8 mouse cellular contexts compared by ENCODE assay signal in genomic region chr2:151544673-151545072, GRCm38 (mm10). TPM values are rescaled to one million over a fixed set of nuclear protein-coding genes. Genes with fewer than 3 reads are reported as not detected.
DNase-seq lines count a peak whose midpoint lies in the region; ATAC-seq and TF ChIP-seq lines count a peak whose summit lies in the region.
"Had no signal": no experiment of that assay in that cellular context is flagged by ENCODE, and none has a peak within 500 bp of the region (broad histone marks: within the 10 kb centered on the region; RNA-seq: fewer than 3 reads in every experiment).

No protein-coding gene starts in this region.

- no peaks in the 10 kb centered on the region for H3K27me3 ChIP-seq in forebrain, embryonic 13.5 days
- H3K27me3 ChIP-seq in intestine, embryonic 16.5 days (replicated peaks; ENCODE audit: control insufficient read depth, insufficient read depth, low read length): no peaks in the 10 kb centered on the region
- H3K27me3 ChIP-seq in stomach, embryonic 16.5 days (ENCODE audit: control insufficient read depth, insufficient read depth, low read length): no peaks in the 10 kb centered on the region

- no peak for TF ChIP-seq CTCF in lung, adult 2 months (IDR thresholded peaks at IDR 0.05; ENCODE audit: insufficient read depth, low read length)

- 41% methylated on average over 6 of the region's 6 CpGs for WGBS in lung, adult 2 months
- WGBS in forebrain, embryonic 13.5 days: 44% methylated on average over 6 of the region's 6 CpGs
- 57% methylated on average over 6 of the region's 6 CpGs for WGBS in intestine, embryonic 16.5 days
- WGBS in stomach, embryonic 16.5 days: 49% methylated on average over 6 of the region's 6 CpGs

- DNase-seq in lung, adult 2 months: no peak
- no peak for DNase-seq in lung, postnatal 14 days
- no peak for DNase-seq in gastrocnemius, postnatal 4 days (ENCODE audit: low spot score in 2 of 2)
- DNase-seq in frontal cortex, postnatal 25 days (ENCODE audit: low spot score in 2 of 2): no peak
- DNase-seq: kidney, postnatal 25 days had no signal

- no peak for ATAC-seq in forebrain, embryonic 13.5 days
- no peak for ATAC-seq in intestine, embryonic 16.5 days
- no peak for ATAC-seq in stomach, embryonic 16.5 days (ENCODE audit: insufficient read depth, low FRiP score)

- peak overlapping the region; percentile 57 for H3K4me3 ChIP-seq in lung, adult 2 months (replicated peaks; ENCODE audit: extremely low read depth, low read depth, low read length)
- peak overlapping the region; percentile 7; the same call in 1 of the 2 replicates for H3K4me3 ChIP-seq in forebrain, embryonic 13.5 days
- H3K4me3 ChIP-seq in intestine, embryonic 16.5 days (ENCODE audit: low read length): no peak overlapping the region
- H3K4me3 ChIP-seq in stomach, embryonic 16.5 days (replicated peaks; ENCODE audit: low read length): peak overlapping the region; percentile 84

- peaks cover 20% of the 10 kb centered on the region for H3K4me1 ChIP-seq in lung, adult 2 months (ENCODE audit: control insufficient read depth, insufficient read depth, low read length)
- peaks cover 41% of the 10 kb centered on the region for H3K4me1 ChIP-seq in forebrain, embryonic 13.5 days
- peaks cover 35% of the 10 kb centered on the region for H3K4me1 ChIP-seq in intestine, embryonic 16.5 days (ENCODE audit: control insufficient read depth, insufficient read depth, low read length)
- H3K4me1 ChIP-seq in stomach, embryonic 16.5 days (ENCODE audit: control insufficient read depth, insufficient read depth, low read length): peaks cover 34% of the 10 kb centered on the region

- peaks cover 42% of the 10 kb centered on the region for H3K36me3 ChIP-seq in forebrain, embryonic 13.5 days (ENCODE audit: poor library complexity, severe bottlenecking)
- 0 out of 2 replicates have a peak, but pooled peaks cover 2% of the 10 kb centered on the region for H3K36me3 ChIP-seq in intestine, embryonic 16.5 days (ENCODE audit: control insufficient read depth, insufficient read depth, low read length)
- H3K36me3 ChIP-seq in stomach, embryonic 16.5 days (ENCODE audit: control insufficient read depth, insufficient read depth, low read length): 0 out of 2 replicates have a peak, but pooled peaks cover 8% of the 10 kb centered on the region

- TF ChIP-seq POLR2A in lung, adult 2 months (IDR thresholded peaks at IDR 0.05; ENCODE audit: borderline replicate concordance, extremely low read depth, low read depth, low read length): no peak

- H3K4me2 ChIP-seq in forebrain, embryonic 13.5 days: peak overlapping the region; percentile 82
- peak overlapping the region; percentile 10; the same call in 1 of the 2 replicates for H3K4me2 ChIP-seq in intestine, embryonic 16.5 days (ENCODE audit: low read depth, low read length)
- peak overlapping the region; percentile 74 for H3K4me2 ChIP-seq in stomach, embryonic 16.5 days (ENCODE audit: low read depth, low read length)

- H3K9ac ChIP-seq in forebrain, embryonic 13.5 days: peak overlapping the region; percentile 52
- H3K9ac ChIP-seq in intestine, embryonic 16.5 days (ENCODE audit: low read depth, low read length): peak overlapping the region; percentile 21; the same call in 1 of the 2 replicates
- peak overlapping the region; percentile 51 for H3K9ac ChIP-seq in stomach, embryonic 16.5 days (ENCODE audit: low read length)

- H3K9me3 ChIP-seq in forebrain, embryonic 13.5 days (replicated peaks): no peaks in the 10 kb centered on the region
- no peaks in the 10 kb centered on the region for H3K9me3 ChIP-seq in intestine, embryonic 16.5 days (ENCODE audit: control insufficient read depth, low read length)
- H3K9me3 ChIP-seq in stomach, embryonic 16.5 days (replicated peaks; ENCODE audit: control insufficient read depth, low read length): no peaks in the 10 kb centered on the region

- H3K27ac ChIP-seq in forebrain, embryonic 13.5 days: no peak overlapping the region
- H3K27ac ChIP-seq in intestine, embryonic 16.5 days (ENCODE audit: low read length): no peak overlapping the region
- no peak overlapping the region for H3K27ac ChIP-seq in stomach, embryonic 16.5 days (ENCODE audit: low read length)

RNA-seq across cellular contexts. Expression of gene Fkbp1a, which starts 2.4 kb away (rescaled TPM):
- 129 and 214 TPM in 2 replicates for polyA plus RNA-seq in lung, adult 2 months (2012; rRNA removed)
- polyA plus RNA-seq in forebrain, embryonic 13.5 days (2015; fragmentation: Nextera tagmentation; extraction: Ambion mirVana): 529 and 558 TPM in 2 replicates
- polyA plus RNA-seq in intestine, embryonic 16.5 days (2015; fragmentation: Nextera tagmentation; extraction: Ambion mirVana): 537 and 561 TPM in 2 replicates
- polyA plus RNA-seq in stomach, embryonic 16.5 days (2015; fragmentation: Nextera tagmentation; extraction: Ambion mirVana): 553 and 572 TPM in 2 replicates
- total RNA-seq in gastrocnemius, postnatal 4 days (2021): 100 to 1,000 TPM; 292 to 323 TPM

RNA-seq across cellular contexts. Expression of gene Sdcbp2, which starts 27.7 kb away (rescaled TPM):
- polyA plus RNA-seq in lung, adult 2 months (2012; rRNA removed): 4.0 and 10.6 TPM in 2 replicates
- 0.35 and 0.58 TPM in 2 replicates for polyA plus RNA-seq in forebrain, embryonic 13.5 days (2015; fragmentation: Nextera tagmentation; extraction: Ambion mirVana)
- 23.2 and 24.3 TPM in 2 replicates for polyA plus RNA-seq in intestine, embryonic 16.5 days (2015; fragmentation: Nextera tagmentation; extraction: Ambion mirVana)
- 25.9 and 36.2 TPM in 2 replicates for polyA plus RNA-seq in stomach, embryonic 16.5 days (2015; fragmentation: Nextera tagmentation; extraction: Ambion mirVana)
- 1 to 10 TPM; 1.5 to 1.8 TPM for total RNA-seq in gastrocnemius, postnatal 4 days (2021)

RNA-seq across cellular contexts. Expression of gene Nsfl1c, which starts 50.7 kb away (rescaled TPM):
- polyA plus RNA-seq in lung, adult 2 months (2012; rRNA removed): 44.9 and 68.9 TPM in 2 replicates
- 282 and 294 TPM in 2 replicates for polyA plus RNA-seq in forebrain, embryonic 13.5 days (2015; fragmentation: Nextera tagmentation; extraction: Ambion mirVana)
- 163 and 176 TPM in 2 replicates for polyA plus RNA-seq in intestine, embryonic 16.5 days (2015; fragmentation: Nextera tagmentation; extraction: Ambion mirVana)
- polyA plus RNA-seq in stomach, embryonic 16.5 days (2015; fragmentation: Nextera tagmentation; extraction: Ambion mirVana): 175 and 186 TPM in 2 replicates
- 100 to 1,000 TPM; 132 to 145 TPM for total RNA-seq in gastrocnemius, postnatal 4 days (2021)

Comparison
In these comparisons a context has a peak if more than half of its experiments do, and no peak if none do; other contexts are left out.
1. H3K4me2 ChIP-seq: peak in every context shown above with its lines; median percentile 82 in forebrain, embryonic 13.5 days; 74 in stomach, embryonic 16.5 days; 10 in intestine, embryonic 16.5 days.